Mouse (Mus musculus): ENCODE data around the gene Agtrap.

The Agtrap gene

DNA sequence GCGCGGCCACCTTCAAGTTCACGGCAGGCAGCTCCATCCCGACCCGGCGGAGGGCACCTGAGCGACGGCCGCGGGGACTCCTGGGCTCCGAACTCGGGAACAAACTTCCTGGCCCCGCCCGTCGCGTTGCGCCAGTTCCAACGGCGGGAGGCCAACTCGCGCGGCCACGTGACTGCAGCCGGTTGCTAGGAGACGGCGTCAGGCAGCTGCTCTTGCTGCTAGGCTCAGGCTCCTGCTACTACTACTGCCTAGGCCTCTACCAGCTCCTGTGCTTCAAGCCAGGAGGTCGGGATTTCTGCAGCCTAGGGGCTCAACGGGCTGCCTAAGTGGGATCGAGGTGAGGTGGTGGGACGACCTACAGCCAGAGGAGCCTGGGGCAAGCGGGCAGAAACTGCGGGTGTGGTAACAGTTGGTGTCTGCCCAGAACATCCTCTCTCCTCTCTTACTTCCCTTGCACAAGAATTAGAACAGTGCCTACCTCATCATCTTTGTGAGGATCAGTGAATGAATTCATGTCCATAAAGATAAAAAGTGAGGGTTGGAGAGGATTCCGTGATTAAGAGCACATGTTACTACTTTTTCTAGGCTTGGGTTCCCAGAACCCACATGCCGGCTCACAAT is at the start of gene Agtrap:
Gene Agtrap, minus strand, starts transcription at position 125 of the 621 bp plus-strand sequence.
- POLR2A ChIA-PET: interaction anchor here in 2 of 4 experiments (1.0 to 8.9 kb wide), 25 partner anchors 8 to 513 kb away, joined by 3 to 143 read pairs (median 5); partner anchors contain the start of genes Clcn6 (in 2 of the 2), Fbxo6 (in 2 of the 2), Mthfr (in 2 of the 2) and Disp3 (in 1 of the 2)
- CTCF ChIA-PET: interaction anchor here in 3 of 4 experiments (0.5 to 2.2 kb wide), 8 partner anchors 14 to 497 kb away, joined by 3 to 9 read pairs (median 4); no protein-coding TSS in a partner anchor

DNA sequence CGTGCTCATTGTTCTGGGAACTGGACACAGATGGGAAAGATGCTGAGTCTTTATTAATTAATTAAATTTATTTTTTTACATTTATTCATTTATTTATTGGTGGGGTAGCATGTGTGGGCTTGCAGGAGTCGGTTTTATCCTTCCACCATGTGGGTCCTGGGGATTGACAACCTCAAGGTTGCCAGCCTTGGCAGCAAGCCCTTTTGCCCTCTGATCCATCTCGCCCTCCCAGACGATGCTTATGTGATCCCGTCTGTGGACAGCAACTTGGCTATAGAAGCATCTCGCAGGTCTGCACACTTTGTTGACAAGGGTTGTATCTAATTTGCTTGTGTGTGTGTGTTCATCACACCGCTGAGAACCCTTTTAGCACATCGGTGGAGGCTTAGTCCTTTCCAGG is 49.7 kb upstream of the Agtrap start:
- ChIA-PET CTCF (interaction anchor here in 2 of 4 experiments (1.0 to 1.3 kb wide), 4 partner anchors 14 to 21 kb away, joined by 3 to 4 read pairs (median 3); partner anchors contain the start of gene Fbxo6 (in 1 of the 2)), POLR2A (interaction anchor here in 3 of 4 experiments (0.6 to 7.6 kb wide), 3 partner anchors 12 to 15 kb away, joined by 3 to 79 read pairs (median 4); partner anchors contain the start of gene Fbxo6 (in 2 of the 3))

DNA sequence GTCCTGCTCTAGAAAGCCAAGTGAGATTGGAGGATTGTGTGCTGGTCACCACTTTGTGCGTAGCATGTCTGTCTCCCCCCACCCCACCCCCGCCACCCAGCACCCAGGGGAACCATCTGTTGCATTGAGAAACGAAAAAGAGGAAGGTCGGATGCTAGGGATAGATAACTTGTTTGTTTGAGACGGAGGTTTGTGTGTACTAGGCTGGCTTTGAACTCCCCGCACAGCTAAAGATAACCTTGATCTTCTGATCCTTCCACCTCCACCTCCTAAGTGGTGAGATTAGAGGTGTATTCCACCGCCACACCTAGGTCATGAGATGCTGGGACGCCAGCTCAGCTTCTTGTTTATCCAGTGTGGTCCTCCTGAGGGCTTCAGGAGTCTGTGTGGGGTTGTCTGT is 47.2 kb upstream of the Agtrap start:
- ChIA-PET CTCF (interaction anchor here in 2 of 4 experiments (0.7 to 1.1 kb wide), 3 partner anchors 16 to 476 kb away, joined by 3 to 15 read pairs (median 4); no protein-coding TSS in a partner anchor), POLR2A (interaction anchor here in 2 of 4 experiments (1.0 to 1.7 kb wide), 3 partner anchors 9 to 34 kb away, joined by 3 to 5 read pairs (median 3); partner anchors contain the start of gene Fbxo6 (in 1 of the 2))

DNA sequence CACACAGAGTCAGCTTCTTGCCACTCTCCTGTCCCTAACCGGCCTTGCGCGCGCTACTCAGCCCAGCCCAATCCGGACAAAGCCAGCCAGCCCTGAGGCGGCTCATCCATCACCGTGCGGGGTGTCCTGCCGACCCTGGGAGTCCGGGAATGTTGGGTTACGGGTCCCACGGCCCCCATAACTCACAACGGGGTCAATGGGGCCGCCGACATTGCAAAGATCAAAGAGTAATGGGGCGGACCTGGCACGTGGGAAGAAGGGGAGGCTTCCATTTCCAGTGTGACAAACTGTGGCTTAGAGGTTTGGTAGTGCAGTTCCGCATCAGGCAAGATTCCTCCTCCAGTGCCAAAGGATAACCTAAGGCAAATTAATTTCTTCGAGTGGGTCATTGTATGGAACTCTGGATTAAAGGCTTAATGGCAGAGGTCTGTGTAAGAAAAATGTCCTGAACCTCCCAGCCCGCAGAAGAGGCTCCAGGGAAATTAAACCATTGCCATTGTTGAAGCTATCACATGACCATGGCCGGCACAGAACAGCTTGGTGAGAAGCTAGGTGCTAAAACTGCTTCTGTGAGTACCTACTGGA is 43.8 kb upstream of the Agtrap start:
- CTCF ChIA-PET: interaction anchor here (0.6 to 3.8 kb wide), 11 partner anchors 8 to 730 kb away, joined by 3 to 22 read pairs (median 4); partner anchors contain the start of gene Fbxo6 (in 1 of the 4)
- POLR2A ChIA-PET: interaction anchor here in 3 of 4 experiments (0.5 to 2.3 kb wide), 11 partner anchors 8 to 198 kb away, joined by 3 to 15 read pairs (median 3); partner anchors contain the start of genes Fbxo2 (in 2 of the 3), Fbxo44 (in 2 of the 3) and Fbxo6 (in 1 of the 3)

DNA sequence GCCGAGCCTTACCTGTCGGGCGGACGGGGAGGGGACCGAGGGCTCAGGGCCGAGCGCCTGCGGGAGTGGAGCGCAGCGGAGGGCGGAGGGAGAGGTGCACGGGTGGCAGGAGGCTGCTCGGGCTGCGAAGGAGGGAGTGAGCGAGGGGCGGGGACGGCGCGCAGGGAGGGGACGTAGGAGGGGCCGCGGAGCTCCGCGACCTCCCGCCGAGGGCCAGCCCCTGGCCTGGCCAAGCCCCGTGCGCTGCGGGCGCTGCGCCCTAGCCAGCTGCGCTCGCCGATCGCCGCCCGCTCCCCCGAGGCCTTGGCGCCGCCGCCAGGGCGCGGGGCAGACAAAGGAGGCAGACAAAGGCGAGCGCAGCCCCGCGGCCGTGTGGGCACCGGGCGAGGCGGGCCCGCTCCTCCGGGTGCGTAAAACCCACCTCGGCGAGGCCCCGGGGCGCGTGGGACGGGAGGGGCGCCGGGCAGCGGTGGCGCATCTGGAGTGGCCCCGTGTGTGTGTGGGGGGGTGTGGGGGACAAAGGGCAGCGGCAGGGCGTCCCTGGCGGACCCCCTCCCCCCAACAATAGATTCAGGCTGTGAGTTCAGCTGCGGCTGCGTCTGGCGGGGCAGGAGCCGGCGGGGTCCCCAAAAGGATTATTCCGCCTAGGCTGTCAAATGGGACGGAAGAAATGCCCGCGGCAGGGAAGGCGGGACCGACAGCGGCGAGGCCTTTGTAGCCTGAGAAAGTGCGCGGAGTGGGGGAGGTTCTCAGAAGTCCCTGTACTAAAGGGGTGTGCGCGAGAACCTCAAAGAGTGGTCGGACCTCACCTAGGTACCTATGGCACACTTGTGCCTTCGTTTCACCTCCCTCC is 43.0 kb upstream of the Agtrap start, which contains the start of gene Draxin:
Gene Draxin, minus strand, starts transcription at position 138 of the 853 bp plus-strand sequence.
- ChIA-PET CTCF (interaction anchor here (0.6 to 3.8 kb wide), 15 partner anchors 9 to 157 kb away, joined by 3 to 22 read pairs (median 4); partner anchors contain the start of genes Fbxo6 (in 3 of the 4) and Disp3 (in 1 of the 4)), POLR2A (interaction anchor here (0.6 to 2.3 kb wide), 15 partner anchors 9 to 37 kb away, joined by 3 to 15 read pairs (median 3); partner anchors contain the start of genes Fbxo2 (in 2 of the 4), Fbxo44 (in 2 of the 4) and Fbxo6 (in 2 of the 4))

DNA sequence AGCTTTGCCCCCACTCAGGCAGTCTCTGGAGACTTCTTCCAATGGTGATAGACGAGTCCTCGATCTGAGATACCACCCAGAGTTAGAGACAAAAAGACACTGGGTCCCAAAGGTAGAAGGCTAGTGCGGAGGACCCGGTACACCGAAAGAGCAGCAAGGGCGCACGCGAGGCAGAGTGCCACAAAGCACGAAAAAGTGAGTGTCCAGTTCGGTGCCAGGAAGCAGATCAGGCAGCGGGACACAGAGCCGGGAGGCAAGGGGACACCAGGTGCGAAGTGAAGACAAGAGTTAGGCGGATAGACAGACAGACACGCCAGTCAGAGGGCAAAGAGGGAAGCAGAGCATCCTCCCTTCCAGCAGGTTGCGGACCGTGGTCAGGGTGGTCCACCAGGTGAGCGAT is 42.3 kb upstream of the Agtrap start, which contains the start of gene Mad2l2:
Gene Mad2l2, plus strand, starts transcription at position 252 of the 400 bp plus-strand sequence.
- ChIA-PET POLR2A (interaction anchor here (0.8 to 2.3 kb wide), 10 partner anchors 9 to 38 kb away, joined by 3 to 15 read pairs (median 5); partner anchors contain the start of genes Fbxo6 (in 2 of the 4), Fbxo2 (in 1 of the 4) and Fbxo44 (in 1 of the 4)), CTCF (interaction anchor here in 3 of 4 experiments (0.5 to 3.8 kb wide), 12 partner anchors 10 to 158 kb away, joined by 3 to 22 read pairs (median 4); partner anchors contain the start of genes Fbxo6 (in 3 of the 3) and Disp3 (in 1 of the 3))

DNA sequence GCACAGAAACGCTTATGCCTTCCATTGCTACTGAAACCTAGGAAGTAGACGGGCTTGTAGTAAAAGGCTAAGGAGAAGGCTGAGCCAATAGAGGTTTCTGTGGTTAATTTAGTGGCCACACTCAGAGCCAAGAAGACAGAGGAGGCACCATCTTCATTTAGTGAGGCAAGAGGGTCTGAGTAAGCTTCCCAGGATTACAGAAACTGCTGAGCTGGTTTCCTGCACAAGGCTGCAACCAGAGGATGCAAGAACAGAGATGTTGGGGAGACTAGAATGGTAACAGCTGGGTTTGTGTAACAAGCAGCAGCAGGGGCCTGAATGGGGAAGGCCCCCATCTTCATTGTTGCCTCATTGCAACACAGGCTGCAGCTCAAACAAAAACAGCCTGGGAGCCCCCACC is 40.8 kb upstream of the Agtrap start:
- ChIA-PET POLR2A (interaction anchor here in 1 of 4 experiments (1.3 to 2.1 kb wide), 2 partner anchors 23 to 25 kb away, joined by 4 to 8 read pairs; partner anchors contain the start of gene Fbxo6), CTCF (interaction anchor here in 3 of 4 experiments (0.6 to 3.8 kb wide), 6 partner anchors 10 to 14 kb away, joined by 3 to 17 read pairs (median 5); no protein-coding TSS in a partner anchor)

DNA sequence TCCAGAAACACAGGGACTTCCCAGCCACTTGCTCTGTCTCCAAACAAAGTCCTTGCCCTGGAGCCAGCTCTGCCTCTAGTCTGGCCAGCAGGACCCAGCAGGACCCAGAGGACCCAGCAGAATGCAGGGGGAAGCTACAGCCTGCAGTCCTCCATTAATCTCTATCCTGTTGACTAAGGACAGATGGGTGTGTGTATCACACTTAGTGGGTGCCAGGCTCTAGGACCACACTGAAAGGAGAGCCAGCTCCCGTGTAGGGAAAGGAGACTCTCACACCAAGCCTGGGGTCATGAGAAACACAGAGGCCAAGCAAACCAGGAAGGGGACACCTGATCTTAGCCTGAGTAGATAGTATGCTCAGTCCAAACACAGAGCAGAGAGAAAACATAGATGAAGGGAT is 40.4 kb upstream of the Agtrap start:
- ChIA-PET POLR2A (interaction anchor here in 1 of 4 experiments (1.3 kb wide), 1 partner anchor 26 kb away, joined by 4 read pairs; no protein-coding TSS in a partner anchor), CTCF (interaction anchor here in 2 of 4 experiments (0.9 to 2.3 kb wide), 4 partner anchors 9 to 15 kb away, joined by 3 to 7 read pairs (median 5); no protein-coding TSS in a partner anchor)

DNA sequence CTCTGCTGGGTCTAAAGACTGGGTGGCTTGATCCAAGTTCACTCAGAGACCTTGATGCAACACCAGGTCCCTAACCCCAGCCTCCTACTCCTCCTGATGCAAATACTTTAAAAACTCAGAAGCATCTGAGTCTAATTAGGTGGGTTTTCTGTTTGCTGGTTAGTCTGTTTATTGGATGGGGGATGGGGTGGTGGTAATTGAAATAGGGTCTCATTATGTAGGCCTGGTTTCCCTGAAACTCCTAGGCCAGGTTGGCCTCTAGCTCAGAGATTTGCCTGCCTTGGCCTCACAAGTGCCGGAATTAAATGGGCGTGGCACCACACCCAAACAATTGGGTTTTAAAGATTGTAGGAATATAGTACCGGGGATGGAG is 34.8 kb upstream of the Agtrap start:
- POLR2A ChIA-PET: interaction anchor here in 3 of 4 experiments (0.6 to 2.1 kb wide), 10 partner anchors 10 to 158 kb away, joined by 3 to 9 read pairs (median 4); partner anchors contain the start of genes Fbxo2 (in 2 of the 3), Fbxo44 (in 2 of the 3) and Fbxo6 (in 2 of the 3)

DNA sequence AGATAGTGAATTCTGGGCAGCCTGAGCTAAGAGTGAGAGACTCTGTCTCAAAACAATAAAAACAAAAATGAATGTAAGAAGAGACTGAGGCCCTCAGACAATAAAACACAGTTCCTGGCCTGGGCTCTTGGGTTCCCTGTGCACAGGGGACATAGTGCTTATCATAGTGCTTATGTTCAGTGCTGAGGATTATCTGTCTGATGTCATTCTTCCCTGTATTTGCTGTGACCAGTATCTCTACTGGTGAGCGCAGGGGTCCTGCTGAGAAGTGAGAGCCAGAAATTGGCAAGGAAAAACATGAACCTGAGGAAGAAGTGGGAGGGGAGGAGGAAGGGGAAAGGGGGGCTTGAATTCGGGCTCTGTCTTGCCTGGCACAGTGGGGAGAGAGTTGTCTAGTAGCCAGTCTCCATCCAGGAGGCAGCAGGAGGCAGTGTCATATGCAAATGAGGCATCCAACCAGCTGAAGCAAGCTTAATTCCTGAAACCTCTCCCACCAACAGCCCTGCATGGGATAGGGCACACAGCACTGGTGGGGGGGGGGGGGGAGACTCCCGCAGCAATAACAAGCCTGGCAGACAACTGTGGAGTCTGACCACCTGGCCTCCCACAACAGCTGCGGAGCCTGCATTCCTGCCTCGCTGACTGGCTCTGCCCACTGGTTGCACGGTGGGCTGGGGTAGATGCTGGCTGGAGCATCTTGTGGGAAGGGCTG is 34.3 kb upstream of the Agtrap start:
- ChIA-PET CTCF (interaction anchor here in 3 of 4 experiments (0.6 to 2.1 kb wide), 11 partner anchors 10 to 469 kb away, joined by 3 to 8 read pairs (median 3); partner anchors contain the start of gene Srm (in 1 of the 3)), POLR2A (interaction anchor here in 3 of 4 experiments (1.1 to 2.1 kb wide), 10 partner anchors 10 to 158 kb away, joined by 3 to 9 read pairs (median 4); partner anchors contain the start of genes Fbxo6 (in 2 of the 3), Fbxo2 (in 1 of the 3) and Fbxo44 (in 1 of the 3))

More for the DNA sequence above, 34.8 kb upstream of the Agtrap start:
- CTCF ChIA-PET: interaction anchor here in 1 of 4 experiments (0.7 to 2.1 kb wide), 8 partner anchors 9 to 468 kb away, joined by 3 to 7 read pairs (median 4); partner anchors contain the start of gene Srm

DNA sequence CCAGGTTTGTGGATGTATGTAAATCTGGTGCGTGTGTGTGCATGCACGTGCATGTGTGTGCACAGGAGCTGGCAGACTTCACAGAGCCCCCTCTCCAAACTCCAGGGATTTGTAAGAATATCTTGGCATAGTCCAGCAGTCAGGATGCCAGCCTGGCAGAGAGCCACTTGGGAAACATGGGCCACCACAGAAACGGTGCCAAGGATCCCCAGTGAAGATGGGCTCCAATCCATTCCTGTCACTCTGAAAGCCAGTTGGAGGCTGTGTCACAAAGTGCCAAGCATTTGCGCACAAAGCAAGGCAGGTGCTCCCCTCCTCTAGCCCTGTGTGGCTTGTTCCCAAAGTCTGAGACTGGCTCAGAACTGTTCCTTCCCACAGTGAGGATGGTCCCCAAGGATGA is 33.5 kb upstream of the Agtrap start:
- CTCF ChIA-PET: interaction anchor here in 2 of 4 experiments (0.9 to 1.4 kb wide), 2 partner anchors 42 to 470 kb away, joined by 3 read pairs; partner anchors contain the start of gene Srm (in 1 of the 2)
- POLR2A ChIA-PET: interaction anchor here in 1 of 4 experiments (1.2 kb wide), 1 partner anchor 28 kb away, joined by 3 read pairs; no protein-coding TSS in a partner anchor

DNA sequence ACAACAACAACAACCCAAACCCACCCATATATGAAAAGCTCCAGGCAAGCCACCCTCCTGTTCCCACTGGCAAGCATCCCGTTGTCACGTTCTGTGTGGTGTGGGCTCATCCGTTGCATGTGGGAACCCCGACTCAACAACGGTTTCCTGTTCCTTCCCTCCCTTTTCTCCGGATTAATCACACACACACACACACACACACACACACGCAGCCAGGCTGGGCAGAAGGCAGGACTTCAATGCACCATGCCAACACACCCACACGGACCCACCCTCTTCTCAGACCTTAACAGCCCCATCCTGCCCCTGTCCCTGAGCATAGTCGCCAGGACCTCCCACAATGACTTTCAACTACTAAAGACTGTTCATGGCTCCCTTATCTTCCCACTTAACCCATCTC is 32.7 kb upstream of the Agtrap start:
- ChIA-PET POLR2A (interaction anchor here in 2 of 4 experiments (0.5 to 0.7 kb wide), 2 partner anchors 20 to 147 kb away, joined by 3 to 5 read pairs; no protein-coding TSS in a partner anchor), CTCF (interaction anchor here in 2 of 4 experiments (0.6 to 6.6 kb wide), 2 partner anchors 47 to 483 kb away, joined by 3 to 192 read pairs; no protein-coding TSS in a partner anchor)

DNA sequence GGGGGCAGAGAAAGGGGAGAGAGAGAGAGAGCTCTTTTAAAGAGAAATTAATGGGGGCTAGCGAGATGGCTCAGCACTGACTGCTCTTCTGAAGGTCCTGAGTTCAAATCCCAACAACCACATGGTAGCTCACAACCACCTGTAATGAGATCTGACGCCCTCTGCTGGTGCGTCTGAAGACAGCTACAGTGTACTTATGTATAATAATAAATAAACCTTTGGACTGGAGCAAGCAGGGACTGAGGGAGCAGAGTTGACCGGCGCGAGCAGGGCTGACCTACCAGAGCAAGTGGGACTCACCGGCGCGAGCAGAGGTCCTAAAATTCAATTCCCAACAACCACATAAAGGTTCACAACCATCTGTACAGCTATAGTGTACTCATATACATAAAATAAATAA is 31.7 kb upstream of the Agtrap start:
- POLR2A ChIA-PET: interaction anchor here in 3 of 4 experiments (0.5 to 1.5 kb wide), 7 partner anchors 11 to 160 kb away, joined by 3 to 5 read pairs (median 3); no protein-coding TSS in a partner anchor

DNA sequence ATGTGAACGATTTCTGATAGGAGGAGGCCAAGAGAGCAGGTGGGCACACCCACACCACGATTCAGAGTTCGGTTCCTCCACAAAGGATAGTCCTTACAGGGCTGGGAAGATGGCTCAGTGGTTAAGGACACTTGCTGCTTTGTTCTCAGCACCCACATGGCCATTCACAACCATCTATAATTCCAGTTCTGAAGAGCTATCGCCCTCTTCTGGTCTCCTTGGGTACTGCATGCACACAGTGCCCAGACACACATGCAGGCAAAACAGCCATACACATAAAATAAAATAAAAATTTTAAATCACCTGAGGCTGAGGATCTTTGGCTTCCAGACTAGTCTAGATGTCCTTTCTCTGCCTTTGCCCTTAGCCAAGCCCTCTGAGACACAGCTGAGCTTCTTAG is 29.6 kb upstream of the Agtrap start:
- POLR2A ChIA-PET: interaction anchor here in 2 of 4 experiments (0.6 to 1.8 kb wide), 6 partner anchors 24 to 79 kb away, joined by 3 to 8 read pairs (median 4); partner anchors contain the start of genes Clcn6 (in 1 of the 2), Fbxo6 (in 1 of the 2) and Mthfr (in 1 of the 2)

More for the DNA sequence above, 31.7 kb upstream of the Agtrap start:
- CTCF ChIA-PET: interaction anchor here (0.6 to 6.6 kb wide), 18 partner anchors 9 to 316 kb away, joined by 3 to 192 read pairs (median 4); partner anchors contain the start of genes Disp3 (in 1 of the 4), Fbxo2 (in 1 of the 4), Fbxo44 (in 1 of the 4) and Fbxo6 (in 1 of the 4)

DNA sequence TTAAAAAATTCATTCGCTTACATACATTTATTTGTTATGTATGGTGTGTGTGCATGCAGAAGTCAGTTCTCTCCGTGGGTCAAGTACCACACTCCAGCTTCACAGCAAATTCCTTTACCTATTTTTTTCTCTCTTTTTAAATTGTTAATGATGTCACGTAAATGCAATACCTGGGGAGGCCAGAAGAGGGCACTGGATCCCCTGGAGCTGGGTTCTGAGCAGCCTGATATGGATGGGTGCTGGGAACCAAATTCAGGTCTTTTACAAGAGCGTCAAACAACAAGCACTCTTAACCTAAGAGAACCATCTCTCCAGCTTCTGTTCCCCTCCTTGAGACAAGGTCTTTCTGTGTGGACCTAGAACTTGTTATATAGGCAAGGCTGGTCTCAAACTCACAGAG is 28.8 kb upstream of the Agtrap start:
- ChIA-PET CTCF (interaction anchor here (0.6 to 6.6 kb wide), 46 partner anchors 8 to 171 kb away, joined by 3 to 192 read pairs (median 6); partner anchors contain the start of genes Disp3 (in 4 of the 4), Draxin (in 2 of the 4), Fbxo2 (in 2 of the 4) and Fbxo44 (in 2 of the 4)), POLR2A (interaction anchor here in 2 of 4 experiments (0.8 to 2.7 kb wide), 14 partner anchors 9 to 78 kb away, joined by 3 to 15 read pairs (median 3); partner anchors contain the start of genes Fbxo2 (in 2 of the 2), Clcn6 (in 1 of the 2), Fbxo44 (in 1 of the 2) and Fbxo6 (in 1 of the 2))

More for the DNA sequence above, 29.6 kb upstream of the Agtrap start:
- CTCF ChIA-PET: interaction anchor here (0.6 to 6.6 kb wide), 30 partner anchors 9 to 312 kb away, joined by 3 to 192 read pairs (median 6); partner anchors contain the start of genes Disp3 (in 2 of the 4), Fbxo6 (in 2 of the 4), Draxin (in 1 of the 4) and Fbxo2 (in 1 of the 4)
